Mouse (Mus musculus): Measurements from ENCODE around the gene Nosip.
A peak's percentile ranks its signal among the peaks of the same experiment; 100 is the strongest.

GRCm38 (mm10) chr7:45017242-45018061, 44.8 kb upstream of the Nosip start, which contains the start of gene Rras:
- TF ChIP-seq CTCF (conservative IDR thresholded peaks at IDR 0.05; ENCODE audit: insufficient read depth, insufficient read length, low read depth, low read length) (no peak), POLR2A (IDR thresholded peaks at IDR 0.05; ENCODE audit: low read depth, low read length) (peak; percentile 47)
